Mouse (Mus musculus): Measurements from ENCODE around the gene Dock8.

DNA sequence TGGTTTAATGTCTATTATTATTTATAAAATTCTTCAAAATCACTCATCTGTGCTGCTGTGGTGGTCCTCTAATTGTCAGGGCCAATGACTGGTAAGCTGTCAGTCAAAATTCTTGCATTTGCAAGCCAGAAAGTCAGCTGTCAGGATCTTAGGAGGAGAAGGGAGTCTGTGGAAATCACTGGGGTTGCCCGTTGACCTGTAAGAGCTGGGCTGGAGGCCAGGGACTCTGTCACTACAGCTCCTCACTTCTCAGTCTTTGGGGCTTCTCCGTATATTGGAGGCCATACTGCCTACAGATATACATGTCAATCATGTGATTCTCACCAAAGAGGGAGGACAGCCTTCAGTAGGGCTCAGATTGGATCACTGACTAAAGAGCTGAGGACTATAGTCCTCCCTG is 221.3 kb downstream of the Dock8 start:
- no peak for TF ChIP-seq POLR2A (IDR thresholded peaks at IDR 0.05; ENCODE audit: borderline replicate concordance, insufficient read depth, low read length)
- no peak for TF ChIP-seq CTCF (IDR thresholded peaks at IDR 0.05; ENCODE audit: borderline replicate concordance, insufficient read depth, low read depth, low read length)

All from cerebellum, adult 2 months (tissue).